Mouse (Mus musculus) spleen, adult 2 months (tissue): Measurements from ENCODE around the gene Scn5a. TPM values are rescaled to one million over a fixed set of nuclear protein-coding genes. Genes with fewer than 3 reads are reported as not detected.

Experiments
- DNase-seq, 2 experiments: peaks; one replicate each; pipeline versions ENCODE4 v3.0.0 to v3.0.0-alpha.2; 2012 to 2021; ENCODE audit warnings: low spot score in 2 of 2, low read depth in 1 of 2
- H3K27ac ChIP-seq: fragments of 200-500 bp; 2 replicates; pipeline ENCODE4 v1.5.1; 2012; ENCODE audit warnings: low read length, inconsistent platforms; ENCODE audit not compliant: insufficient read depth
- H3K27me3 ChIP-seq: fragments of 200-500 bp; 2 replicates; pipeline ENCODE4 v1.6.1; 2012; ENCODE audit warnings: mild to moderate bottlenecking, moderate library complexity, low read length, inconsistent platforms; ENCODE audit not compliant: control insufficient read depth, insufficient read depth
- H3K36me3 ChIP-seq: fragments of 200-500 bp; 2 replicates; pipeline ENCODE4 v1.6.1; 2012; ENCODE audit warnings: mild to moderate bottlenecking, low read length, inconsistent platforms; ENCODE audit not compliant: control insufficient read depth, insufficient read depth
- H3K4me1 ChIP-seq: fragments of 200-500 bp; 2 replicates; pipeline ENCODE4 v1.6.1; 2011; ENCODE audit warnings: inconsistent platforms; ENCODE audit not compliant: control insufficient read depth, insufficient read depth, insufficient read length
- H3K4me3 ChIP-seq: fragments of 200-500 bp; 2 replicates; pipeline ENCODE4 v1.5.1; 2011; ENCODE audit warnings: mild to moderate bottlenecking, inconsistent platforms; ENCODE audit not compliant: insufficient read depth, insufficient read length; ENCODE audit errors: extremely low read depth
- CTCF ChIP-seq: fragments of 200-500 bp; IDR thresholded peaks from 2 replicates; pipeline ENCODE4 v1.5.1; 2011; ENCODE audit warnings: mild to moderate bottlenecking, inconsistent platforms; ENCODE audit not compliant: insufficient read depth, insufficient read length, insufficient replicate concordance; ENCODE audit errors: extremely low read depth
- POLR2A ChIP-seq: fragments of 200-500 bp; IDR thresholded peaks from 2 replicates; pipeline ENCODE4 v1.6.1; 2011; ENCODE audit warnings: low read depth, low read length, inconsistent platforms
- WGBS: fragments of 180-500 bp; shearing (Covaris S2); methylation state at CpG from one replicate; pipeline ENCODE4 v1.1.7; 2018; 5-methylcytosine and 5-hydroxymethylcytosine counted together
- polyA plus RNA-seq: library from polyadenylated mRNA; depleted of rRNA; stranded (reverse); fragments of >200 nt; gene quantifications from 2 replicates; pipeline ENCODE4 v1.2.3, GENCODE M21; 2012; rRNA removed

Scn5a gene
- polyA plus RNA-seq, 1 experiment, result 1.4 TPM

- H3K27ac ChIP-seq, result peak within 1 kb of the TSS; percentile 61; the same call in 1 of the 2 replicates
- TF ChIP-seq CTCF, result peak; percentile 59; the same call in 1 of the 2 replicates
- TF ChIP-seq POLR2A, result no peak
- no peaks in the 10 kb centered on the region for H3K27me3 ChIP-seq
- peaks cover 5% of the 10 kb centered on the region; the same call in 1 of the 2 replicates for H3K4me1 ChIP-seq
- under 1% methylated on average over 52 of the region's 52 CpGs for WGBS
- DNase-seq, result peak; percentile 83 to 96
- peaks cover 12% of the 10 kb centered on the region for H3K36me3 ChIP-seq
- peak within 1 kb of the TSS; percentile 72 for H3K4me3 ChIP-seq
These were observed 133.9 kb downstream of the Scn5a start, which contains the start of gene Exog for GRCm38 (mm10) chr9:119444738-119445429. TSS of gene Exog (plus strand) at chr9:119444943.

DNA sequence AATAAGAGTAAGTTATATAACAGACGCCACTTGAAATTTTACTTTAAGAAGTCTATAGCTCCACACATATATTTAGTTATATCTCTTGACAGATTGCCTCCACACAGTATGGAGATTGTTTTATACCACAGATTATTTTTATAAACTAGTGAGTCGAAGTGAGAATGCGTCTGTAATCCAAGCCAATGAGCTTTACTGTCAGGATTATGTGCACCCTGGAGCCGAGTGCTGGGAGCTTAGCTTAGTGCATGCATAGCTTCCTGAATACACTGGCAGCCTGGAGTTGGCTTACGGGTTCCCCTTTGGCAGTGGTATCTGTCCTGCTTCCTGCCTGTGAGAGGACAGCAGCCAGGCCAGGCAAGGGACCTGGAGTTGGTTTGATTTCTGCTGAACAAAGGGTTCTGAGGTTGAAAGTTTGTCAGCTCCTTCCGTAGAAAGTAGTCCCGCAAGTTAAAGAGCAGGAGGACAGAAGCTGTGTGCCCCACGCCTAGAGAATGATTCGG lies 140.3 kb downstream of the Scn5a start:
- Histone ChIP-seq H3K27me3 (no peaks in the 10 kb centered on the region), H3K36me3 (no peaks in the 10 kb centered on the region), H3K4me1 (no peaks in the 10 kb centered on the region), H3K27ac (no peak overlapping the region), H3K4me3 (no peak overlapping the region)
- WGBS, result 87% methylated on average over 9 of the region's 9 CpGs
- TF ChIP-seq POLR2A, result no peak
- TF ChIP-seq CTCF, result no peak
- DNase-seq, result no peak

GRCm38 (mm10) chr9:119438065-119438464 lies 140.8 kb downstream of the Scn5a start:
- 94% methylated on average over 12 of the region's 12 CpGs for WGBS
- no peak for TF ChIP-seq CTCF
- no peak for TF ChIP-seq POLR2A
- no peak overlapping the region for H3K27ac ChIP-seq
- H3K27me3 ChIP-seq, result no peaks in the 10 kb centered on the region
- H3K36me3 ChIP-seq, result no peaks in the 10 kb centered on the region
- H3K4me1 ChIP-seq, result no peaks in the 10 kb centered on the region
- H3K4me3 ChIP-seq, result no peak overlapping the region
- no peak for DNase-seq

DNA sequence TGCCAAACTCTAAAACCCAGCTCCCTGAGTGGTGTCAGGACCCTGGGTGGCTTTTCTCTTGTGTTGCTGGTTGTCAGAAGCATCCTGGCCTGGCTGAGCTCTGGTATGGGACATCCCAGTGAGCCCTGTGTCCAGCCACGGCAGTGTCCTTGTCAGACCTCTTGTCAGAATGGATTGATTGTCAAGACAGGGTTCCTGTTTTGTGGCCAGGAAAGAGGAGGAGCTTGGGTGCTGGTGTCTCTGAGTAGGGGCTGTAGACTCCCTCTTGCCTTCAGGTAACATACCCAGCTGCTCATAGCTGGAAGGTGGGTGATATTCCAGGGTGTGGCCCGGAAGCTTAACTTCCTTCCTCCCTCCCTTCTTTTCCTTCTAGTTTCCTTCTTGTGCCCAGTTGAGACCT lies 143.0 kb downstream of the Scn5a start:
- Histone ChIP-seq H3K27ac (no peak overlapping the region), H3K4me1 (no peaks in the 10 kb centered on the region), H3K36me3 (no peaks in the 10 kb centered on the region), H3K4me3 (no peak overlapping the region), H3K27me3 (no peaks in the 10 kb centered on the region)
- no peak for DNase-seq
- WGBS, result 50% methylated on average over 2 of the region's 2 CpGs
- TF ChIP-seq CTCF (no peak), POLR2A (no peak)

Other genes with a start within 250 kb of the Scn5a start
- gene Acaa1a, start 239.3 kb downstream of the Scn5a start, polyA plus RNA-seq, result 138 and 173 TPM in 2 replicates
- 27.0 and 33.5 TPM in 2 replicates for gene Myd88, start 237.6 kb downstream of the Scn5a start, polyA plus RNA-seq
- 1.3 and 2.0 TPM in 2 replicates for gene Xylb, start 221.6 kb downstream of the Scn5a start, polyA plus RNA-seq
- gene Slc22a14, start 213.5 kb downstream of the Scn5a start, polyA plus RNA-seq, result 0.19 and 0.22 TPM in 2 replicates
- 1.3 and 1.5 TPM in 2 replicates for gene Acvr2b, start 176.9 kb downstream of the Scn5a start, polyA plus RNA-seq
- gene Exog, start 134.1 kb downstream of the Scn5a start, polyA plus RNA-seq, result 1.9 and 2.2 TPM in 2 replicates
- not detected in 2 replicates for gene Scn10a, start 140.3 kb upstream of the Scn5a start, polyA plus RNA-seq
- gene Scn11a, start 246.4 kb upstream of the Scn5a start, polyA plus RNA-seq, result not detected in 2 replicates